Mouse (Mus musculus) lung, postnatal 36 days (tissue): Measurements from ENCODE around the gene Olfr455.

Source experiments
- DNase-seq: peaks from one replicate; pipeline ENCODE4 v3.0.0; 2022; ENCODE audit warnings: mixed read lengths

Olfr455 gene

GRCm38 (mm10) chr6:42547461-42547860, at the start of gene Olfr455:
Gene Olfr455 (minus strand): TSS chr6:42547587.
- peak; percentile 35 for DNase-seq

DNA sequence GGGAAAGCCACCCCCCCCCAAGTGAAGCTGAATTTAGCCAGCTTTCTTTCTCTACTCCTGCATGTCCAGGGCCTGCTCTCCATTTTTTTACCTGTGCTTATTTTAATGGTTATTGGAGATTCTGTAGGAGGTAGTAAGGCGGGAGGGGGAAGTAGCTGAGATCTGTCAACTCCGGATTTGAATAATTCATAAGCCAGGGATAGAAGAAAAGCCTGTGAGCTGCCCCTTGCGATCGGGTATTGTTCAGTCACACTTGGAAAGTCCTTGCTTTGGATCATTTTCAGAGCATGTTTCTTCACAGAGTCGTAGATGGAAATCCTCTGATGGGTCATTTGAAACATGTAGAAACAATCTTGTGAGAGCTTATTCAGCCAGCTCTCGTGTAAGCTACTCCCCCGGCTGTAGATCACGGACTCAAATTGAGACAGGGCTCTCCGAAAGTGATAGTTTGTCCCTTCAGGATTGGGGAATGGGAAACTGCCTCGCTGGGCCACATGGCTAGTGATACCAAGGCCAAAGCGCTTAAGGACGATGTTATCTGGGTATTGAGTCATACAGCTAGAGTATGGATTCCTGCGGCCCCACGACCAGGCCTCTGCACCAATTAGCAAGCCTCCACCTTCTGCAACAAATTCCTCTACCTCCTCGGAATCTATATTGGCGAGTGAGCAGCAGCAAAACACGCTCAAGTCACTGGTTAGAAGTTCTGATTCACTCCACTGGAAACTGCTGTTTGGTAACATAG, 45.9 kb upstream of the Olfr455 start:
- no peak for DNase-seq

DNA sequence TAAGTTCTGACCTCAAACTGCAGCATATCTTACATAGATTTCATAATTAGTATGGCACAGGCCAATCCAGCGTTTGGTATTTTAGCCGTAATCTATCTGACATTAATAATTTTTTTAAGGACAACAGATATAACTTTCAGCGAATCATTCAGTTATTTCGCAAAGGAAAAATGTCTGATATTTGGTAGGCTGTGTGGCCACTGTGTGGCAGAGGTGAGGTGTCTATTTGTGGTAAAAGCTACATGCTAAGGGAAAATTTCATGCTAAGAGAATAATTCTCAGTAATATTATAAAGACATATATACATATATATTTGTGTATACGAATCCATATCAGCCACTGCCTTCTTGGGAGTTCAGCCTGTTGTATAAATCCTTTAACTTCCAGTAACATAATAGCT, 39.2 kb upstream of the Olfr455 start:
- DNase-seq, result no peak

DNA sequence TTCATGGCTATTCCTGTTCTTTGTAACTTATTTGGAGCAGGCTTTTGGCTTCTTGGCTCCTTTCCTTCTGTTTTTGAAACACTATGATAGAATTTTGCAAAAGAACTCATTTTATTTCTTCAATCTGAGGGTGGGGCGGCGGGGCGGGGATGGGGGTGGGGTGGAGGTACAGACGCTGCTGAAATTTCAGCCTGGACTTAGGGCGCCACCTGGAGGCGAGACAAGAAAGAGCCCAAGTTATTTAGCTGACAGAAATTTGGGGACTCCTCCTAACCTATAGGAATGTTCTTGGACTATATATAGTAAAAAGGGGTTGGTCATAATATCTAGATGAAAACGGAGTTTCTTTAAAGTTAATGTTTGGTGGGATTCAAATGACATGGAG, 36.1 kb upstream of the Olfr455 start:
- DNase-seq, result peak; percentile 67

- DNase-seq, result peak; percentile 34
Observed at GRCm38 (mm10) chr6:42582741-42583487, 35.5 kb upstream of the Olfr455 start.

DNA sequence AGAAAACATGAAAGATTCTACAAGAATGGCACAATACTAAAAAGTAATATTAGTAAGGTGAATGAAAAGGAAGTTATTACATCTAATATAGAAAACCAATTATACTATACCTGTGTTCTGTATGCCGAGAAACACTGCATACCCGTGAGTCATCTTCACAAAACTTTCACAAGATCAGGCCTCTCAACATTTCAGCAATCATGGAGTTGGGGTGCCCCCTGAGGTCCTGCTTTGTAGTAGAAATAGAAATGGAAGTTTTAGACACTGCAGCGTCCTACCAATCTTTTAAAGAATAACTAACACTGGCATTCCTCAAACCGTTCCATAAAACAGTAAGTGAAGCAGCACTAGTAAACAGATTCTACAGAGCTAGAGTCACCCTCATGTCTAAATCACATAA, 31.3 kb upstream of the Olfr455 start:
- peak; percentile 16 for DNase-seq

- no peak for DNase-seq
Observed at GRCm38 (mm10) chr6:42577433-42577832, 30.0 kb upstream of the Olfr455 start.

- no peak for DNase-seq
Observed at GRCm38 (mm10) chr6:42568205-42568604, 20.8 kb upstream of the Olfr455 start.

GRCm38 (mm10) chr6:42566076-42566598, 18.8 kb upstream of the Olfr455 start:
- DNase-seq, result no peak

DNA sequence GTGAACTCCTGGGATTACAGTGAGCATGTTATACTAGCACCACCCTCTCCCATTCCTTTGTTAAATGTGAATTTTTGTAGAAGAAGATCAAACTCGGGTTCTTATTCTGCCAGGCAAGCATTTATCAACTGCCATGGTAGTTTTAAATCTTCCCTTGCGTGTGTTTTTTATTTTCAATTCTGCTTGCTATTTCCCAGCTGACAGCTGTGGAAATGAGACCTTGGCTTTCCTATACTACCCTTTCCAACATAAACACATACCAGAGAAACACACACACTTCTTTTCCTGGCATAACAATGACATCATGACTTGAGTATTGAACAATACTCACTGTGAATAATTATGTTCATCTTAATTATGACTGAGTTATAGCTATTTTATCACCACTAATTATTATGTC, 14.9 kb upstream of the Olfr455 start:
- no peak for DNase-seq

DNA sequence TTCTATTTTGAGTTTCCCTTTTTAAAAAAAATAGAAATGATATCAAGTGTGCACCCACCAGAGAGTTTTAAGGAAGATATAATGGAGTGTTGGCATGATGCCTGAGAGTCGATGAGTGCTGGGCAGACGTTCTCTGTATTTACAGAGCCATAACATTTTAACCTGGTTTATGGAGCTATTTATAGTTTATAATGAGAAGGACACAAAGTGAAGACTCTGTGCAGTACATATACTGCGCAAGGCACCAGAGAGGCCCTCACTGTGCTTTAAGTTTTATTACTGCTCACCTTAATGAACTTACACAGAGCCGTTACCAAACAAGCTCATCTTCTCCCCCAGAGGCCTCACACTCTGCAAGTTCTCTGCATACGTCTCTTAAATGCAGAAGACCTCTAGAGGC, 13.5 kb upstream of the Olfr455 start:
- no peak for DNase-seq

DNA sequence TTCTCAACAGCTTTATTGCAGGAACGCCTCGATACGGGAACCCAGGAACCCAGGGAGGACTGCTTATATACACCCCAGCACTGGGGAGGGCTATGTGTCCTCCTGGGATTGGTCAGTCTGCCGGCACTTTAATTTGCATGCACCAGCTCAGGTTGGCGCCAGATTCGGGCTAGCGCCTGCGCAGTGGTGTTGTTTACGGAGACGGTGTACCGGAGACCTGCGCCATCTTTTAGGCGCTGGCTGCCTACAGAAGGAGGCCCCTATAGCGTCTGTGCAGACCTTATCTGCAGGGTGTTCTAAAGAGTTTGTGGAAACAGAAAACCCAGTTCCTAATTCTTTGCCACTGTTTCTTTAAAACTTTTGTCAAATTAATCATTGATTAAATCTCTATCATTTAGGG, 11.3 kb upstream of the Olfr455 start:
- DNase-seq, result no peak

DNA sequence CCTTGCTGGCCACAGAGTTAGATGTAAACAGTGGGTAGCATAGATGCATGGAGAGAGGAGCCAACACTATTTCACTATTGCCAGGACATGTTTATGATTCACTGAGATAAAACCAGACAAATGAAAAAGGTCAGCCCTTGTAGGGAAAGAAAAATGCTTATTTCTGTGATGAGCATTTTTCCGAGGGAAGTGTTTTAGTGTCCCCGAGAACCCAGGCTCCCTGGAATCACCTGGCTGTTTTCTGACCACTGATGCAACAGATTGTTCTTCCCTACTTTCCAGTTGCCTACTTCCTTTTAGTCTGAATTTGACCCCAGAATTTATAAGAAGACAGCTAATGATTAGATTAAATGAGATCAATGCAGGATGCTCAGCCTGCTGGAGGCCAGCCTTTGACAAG, 1.2 kb downstream of the Olfr455 start:
- no peak for DNase-seq

- peak; percentile 56 for DNase-seq
Observed at GRCm38 (mm10) chr6:42545451-42545885, 1.9 kb downstream of the Olfr455 start.

DNA sequence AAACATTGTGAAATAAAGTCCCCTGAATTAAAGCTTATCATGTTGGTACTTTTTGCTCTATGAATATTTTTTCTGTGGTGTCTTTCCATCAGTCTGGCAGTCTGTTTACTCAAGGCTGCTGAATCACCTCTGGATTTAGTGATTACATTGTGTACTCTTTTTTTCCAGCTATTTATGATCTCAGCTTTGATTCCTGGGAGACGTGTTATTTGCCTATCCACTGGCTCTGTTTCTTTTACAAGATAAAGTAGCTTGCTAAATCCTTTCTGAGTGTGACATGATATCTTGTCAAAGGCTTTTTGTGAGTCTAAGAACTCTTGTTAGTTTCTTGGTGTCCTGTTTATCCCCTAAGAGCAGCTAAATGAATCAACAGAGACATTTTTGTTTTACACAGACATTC, 2.5 kb downstream of the Olfr455 start:
- DNase-seq, result peak; percentile 11

DNA sequence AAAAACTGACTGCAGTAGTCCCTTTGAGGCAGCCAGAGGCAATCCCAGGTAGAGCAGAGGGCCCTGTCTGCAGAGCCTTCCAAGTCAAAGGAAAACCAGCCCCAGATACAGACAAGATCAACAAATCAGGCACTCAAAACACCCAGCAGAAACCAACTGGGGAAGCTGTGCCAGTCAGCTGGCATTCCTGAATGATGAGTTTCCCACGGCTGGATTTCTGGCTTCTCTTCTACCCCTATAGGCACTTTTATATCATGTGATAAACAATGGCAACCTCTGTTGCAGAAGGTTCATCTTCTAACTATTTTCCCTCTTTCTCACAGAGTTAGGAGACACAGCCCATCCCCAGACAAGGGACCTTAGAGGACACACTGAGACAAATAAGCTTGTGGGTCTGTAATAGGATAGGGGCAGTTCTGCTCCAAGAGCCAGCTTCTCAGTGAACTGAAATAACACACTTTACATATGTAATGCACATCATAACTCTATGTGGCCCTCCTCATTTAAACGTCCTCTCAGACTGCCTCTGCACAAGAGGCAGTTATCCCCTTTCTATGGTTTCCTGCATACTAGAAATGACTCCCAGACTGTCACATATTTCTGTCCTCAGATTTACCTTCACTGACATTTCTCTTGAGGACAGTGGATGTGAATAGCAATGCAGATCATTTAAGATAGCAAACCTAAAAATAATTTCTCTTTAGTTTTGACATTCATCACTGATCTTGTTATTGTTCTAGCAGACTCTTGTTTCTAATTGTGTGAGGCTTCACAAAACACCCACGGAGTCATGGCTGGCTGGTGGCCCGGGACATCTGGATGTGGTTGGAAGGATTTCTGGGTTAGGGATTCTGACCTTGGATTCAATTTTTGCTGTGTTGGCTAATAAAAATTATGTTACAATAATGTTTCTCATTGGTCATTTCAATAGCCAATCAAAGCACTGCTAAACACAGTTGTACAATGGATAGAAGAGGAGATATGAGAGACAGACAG, 5.1 kb downstream of the Olfr455 start:
- peak; percentile 73 for DNase-seq

- no peak for DNase-seq
Observed at GRCm38 (mm10) chr6:42540681-42541080, 6.7 kb downstream of the Olfr455 start.

DNA sequence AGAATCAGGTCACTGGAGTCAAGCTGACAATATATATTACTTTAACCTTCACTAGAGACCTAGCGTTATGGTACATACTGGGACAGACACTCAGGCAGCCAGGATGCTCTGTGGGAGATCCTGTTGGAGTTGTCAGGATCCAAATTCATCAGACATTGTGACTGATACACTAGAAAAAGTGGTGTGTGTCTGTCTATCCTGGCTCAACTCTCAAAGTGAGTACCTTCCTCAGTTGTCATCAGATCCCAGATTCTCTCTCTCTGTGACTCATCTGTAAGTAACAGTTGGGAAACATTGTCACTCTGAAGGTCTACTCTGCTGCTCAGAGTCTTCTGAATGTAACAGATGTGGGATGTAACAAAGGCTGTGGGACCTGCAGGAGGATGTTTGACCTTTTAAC, 7.7 kb downstream of the Olfr455 start:
- no peak for DNase-seq

- DNase-seq, result no peak
Observed at GRCm38 (mm10) chr6:42513461-42513860, 33.9 kb downstream of the Olfr455 start.

- DNase-seq, result no peak
Observed at GRCm38 (mm10) chr6:42509311-42509710, 38.1 kb downstream of the Olfr455 start.

DNA sequence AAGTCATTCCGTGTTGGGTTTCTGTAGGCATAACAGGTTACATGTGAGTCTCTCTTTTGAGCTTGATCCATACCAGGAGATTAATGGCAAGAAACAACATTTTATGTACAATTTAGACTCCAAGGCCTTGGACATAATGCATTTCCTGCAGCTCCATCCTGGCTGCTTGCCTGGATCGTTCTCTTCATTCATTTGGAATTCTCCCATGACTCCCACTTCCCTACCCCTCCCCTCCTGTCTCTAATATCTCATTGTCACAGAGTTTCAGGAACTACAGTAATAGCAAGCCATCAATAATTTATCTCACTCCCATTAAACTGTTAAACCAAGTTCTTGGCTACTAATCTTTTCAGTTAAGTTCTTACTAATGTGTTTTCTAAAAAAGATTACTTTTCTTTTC, 43.9 kb downstream of the Olfr455 start:
- DNase-seq, result no peak

DNA sequence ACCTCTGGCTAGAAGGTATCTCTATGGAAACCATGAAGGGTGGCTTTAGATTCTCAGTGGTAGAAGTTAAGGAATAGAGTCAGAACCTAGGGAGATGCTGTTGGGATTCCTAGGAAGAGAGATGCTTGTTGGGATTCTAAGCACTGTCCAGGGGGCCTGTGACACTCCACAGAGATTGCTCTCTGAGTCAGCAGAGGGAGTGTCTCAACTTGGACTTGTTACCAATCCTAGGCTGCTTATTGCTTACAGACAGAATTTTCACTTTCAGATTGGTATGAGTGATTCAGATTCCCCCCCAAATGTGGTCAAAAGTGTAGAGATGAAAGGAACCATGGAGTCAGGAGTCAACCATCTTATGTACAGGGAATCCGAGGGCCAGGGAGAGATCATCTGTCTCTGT, 57.7 kb downstream of the Olfr455 start:
- DNase-seq, result no peak

DNA sequence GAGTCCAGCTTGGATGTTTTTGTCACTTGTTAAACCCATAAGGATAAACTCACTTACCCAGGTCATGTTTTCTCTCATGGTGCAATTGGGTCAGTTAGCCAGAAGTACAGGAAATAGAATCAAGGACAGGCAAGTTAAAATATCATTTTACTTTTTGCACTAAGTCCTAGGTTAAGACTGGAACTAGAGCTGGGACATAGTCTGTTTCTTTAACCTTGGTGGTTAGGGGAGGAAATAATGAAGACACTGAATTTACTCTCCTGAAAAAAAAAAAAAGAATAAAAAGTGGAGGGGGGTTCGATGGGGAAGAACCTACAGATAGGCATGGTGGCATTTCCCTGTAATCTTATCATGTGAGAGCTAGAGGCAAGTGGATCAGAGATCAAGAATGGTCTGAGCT, 60.3 kb downstream of the Olfr455 start, which contains the start of gene Olfr456:
TSS of gene Olfr456 (minus strand) at position 101 of the 400 bp plus-strand sequence.
- DNase-seq, result no peak
